Mouse (Mus musculus) liver, embryonic 14.5 days (tissue): ENCODE measurements around the gene Zfp804a. TPM values are rescaled to one million over a fixed set of nuclear protein-coding genes. Genes with fewer than 3 reads are reported as not detected.

Source experiments
- ATAC-seq: fragments of 200-750 bp; cut with Nextera tagmentation; 2 replicates; pipeline ENCODE4 v1.8.0; 2017; ENCODE audit warnings: moderate number of reproducible peaks, mild to moderate bottlenecking, moderate library complexity; ENCODE audit not compliant: insufficient read depth
- DNase-seq, 3 experiments: peaks; one replicate each; pipeline ENCODE4 v3.0.0-alpha.2; 2012 to 2013; ENCODE audit warnings: low read depth in 3 of 3, low spot score in 3 of 3
- H3K27ac ChIP-seq: fragments of 300-500 bp; sonication (generic); 2 replicates; pipeline ENCODE4 v1.5.1; 2014; ENCODE audit warnings: moderate library complexity, mild to moderate bottlenecking, control low read depth, inconsistent platforms
- H3K27me3 ChIP-seq: fragments of 300-500 bp; sonication (generic); 2 replicates; pipeline ENCODE4 v1.6.1; 2014; ENCODE audit warnings: mild to moderate bottlenecking, low read length, moderate library complexity; ENCODE audit not compliant: control insufficient read depth, insufficient read depth
- H3K36me3 ChIP-seq: fragments of 300-500 bp; sonication (generic); replicated peaks from 2 replicates; pipeline ENCODE4 v1.6.1; 2014; ENCODE audit warnings: low read depth; ENCODE audit not compliant: control insufficient read depth, insufficient read depth
- H3K4me1 ChIP-seq, 2 experiments: fragments of 200-500 bp in 1 of 2; fragments of 300-500 bp in 1 of 2; sonication (generic) in 1 of 2; replicated peaks; 2 replicates each; pipeline ENCODE4 v1.6.1; 2012 to 2014; ENCODE audit warnings: antibody characterized with exemption in 1 of 2, inconsistent platforms in 1 of 2, low read length in 1 of 2; ENCODE audit not compliant: control insufficient read depth in 2 of 2, insufficient read depth in 2 of 2
- H3K4me2 ChIP-seq: fragments of 300-500 bp; sonication (generic); 2 replicates; pipeline ENCODE4 v1.6.1; 2014; ENCODE audit warnings: low read depth, mild to moderate bottlenecking, control low read depth, moderate library complexity
- H3K4me3 ChIP-seq, 2 experiments: fragments of 200-500 bp in 1 of 2; fragments of 300-500 bp in 1 of 2; sonication (generic) in 1 of 2; 2 replicates each; pipeline ENCODE4 v1.5.1; 2012 to 2014; ENCODE audit warnings: low read depth in 2 of 2, low read length in 2 of 2, mild to moderate bottlenecking in 2 of 2, control low read depth in 1 of 2, inconsistent platforms in 1 of 2, moderate library complexity in 1 of 2; ENCODE audit not compliant: insufficient read depth in 1 of 2
- H3K9ac ChIP-seq: fragments of 300-500 bp; sonication (generic); replicated peaks from 2 replicates; pipeline ENCODE4 v1.6.1; 2014; ENCODE audit warnings: mild to moderate bottlenecking, control low read depth, moderate library complexity
- H3K9me3 ChIP-seq: fragments of 300-500 bp; sonication (generic); 2 replicates; pipeline ENCODE4 v1.6.1; 2016; ENCODE audit warnings: low read length, mixed read lengths; ENCODE audit not compliant: control insufficient read depth
- CTCF ChIP-seq: IDR thresholded peaks from 2 replicates; pipeline ENCODE4 v1.5.1; 2016; ENCODE audit warnings: antibody characterized with exemption, low read depth, control low read depth
- EP300 ChIP-seq: IDR thresholded peaks from 2 replicates; pipeline ENCODE4 v1.6.1; 2016; ENCODE audit warnings: antibody characterized with exemption, low read depth
- WGBS: fragments of 180-500 bp; shearing (Covaris S2); extraction: QIAGEN DNeasy Blood & Tissue Kit; methylation state at CpG from one replicate; pipeline ENCODE4 v1.1.7; 2014; ENCODE audit not compliant: insufficient replicate concordance; 5-methylcytosine and 5-hydroxymethylcytosine counted together
- polyA plus RNA-seq, 2 experiments: library from polyadenylated mRNA; depleted of rRNA in 1 of 2; stranded (reverse) in 1 of 2; unstranded in 1 of 2; fragments of >200 nt; fragmentation: Nextera tagmentation in 1 of 2; extraction: Ambion mirVana in 1 of 2; gene quantifications; 2 replicates each; pipeline versions ENCODE4 v1.2.1 to v1.2.3; 2012 to 2014

Zfp804a gene
- polyA plus RNA-seq, 2 experiments: 0.02 TPM; not detected in 1

GRCm38 (mm10) chr2:82246902-82247522 is 194.0 kb downstream of the Zfp804a start:
- ATAC-seq: no peak
- no peaks in the 10 kb centered on the region for H3K9me3 ChIP-seq

GRCm38 (mm10) chr2:82253382-82253781 is 200.4 kb downstream of the Zfp804a start:
- Histone ChIP-seq H3K9me3 (no peaks in the 10 kb centered on the region), H3K4me2 (no peak overlapping the region), H3K4me1 (no peaks in the 10 kb centered on the region), H3K36me3 (no peaks in the 10 kb centered on the region), H3K4me3 (no peak overlapping the region), H3K27me3 (no peaks in the 10 kb centered on the region), H3K9ac (no peak overlapping the region), H3K27ac (no peak overlapping the region)
- ATAC-seq: no peak
- 31% methylated on average over 5 of the region's 5 CpGs for WGBS
- no peak for TF ChIP-seq EP300
- no peak for TF ChIP-seq CTCF
- no peak for DNase-seq

More at GRCm38 (mm10) chr2:82246902-82247522, 194.0 kb downstream of the Zfp804a start:
- no peak for TF ChIP-seq EP300
- TF ChIP-seq CTCF: no peak
- Histone ChIP-seq H3K9ac (no peak overlapping the region), H3K36me3 (no peaks in the 10 kb centered on the region), H3K27me3 (no peaks in the 10 kb centered on the region), H3K4me1 (no peaks in the 10 kb centered on the region), H3K4me2 (no peak overlapping the region), H3K27ac (no peak overlapping the region), H3K4me3 (no peak overlapping the region)
- no peak for DNase-seq

- no peaks in the 10 kb centered on the region for H3K27me3 ChIP-seq
- DNase-seq: no peak
- H3K4me1 ChIP-seq: no peaks in the 10 kb centered on the region
- ATAC-seq: no peak
- no peaks in the 10 kb centered on the region for H3K9me3 ChIP-seq
- no peak overlapping the region for H3K27ac ChIP-seq
- H3K36me3 ChIP-seq: no peaks in the 10 kb centered on the region
- TF ChIP-seq CTCF (no peak), EP300 (no peak)
- no peak overlapping the region for H3K9ac ChIP-seq
- 56% methylated on average over 2 of the region's 2 CpGs for WGBS
- no peak overlapping the region for H3K4me2 ChIP-seq
- H3K4me3 ChIP-seq: no peak overlapping the region
These were observed 229.7 kb downstream of the Zfp804a start for GRCm38 (mm10) chr2:82282591-82283269.

GRCm38 (mm10) chr2:82294932-82295493 is 242.0 kb downstream of the Zfp804a start:
- ATAC-seq (no peak), DNase-seq (no peak)
- Histone ChIP-seq H3K9me3 (no peaks in the 10 kb centered on the region), H3K27me3 (no peaks in the 10 kb centered on the region), H3K27ac (no peak overlapping the region), H3K4me1 (no peaks in the 10 kb centered on the region), H3K4me3 (no peak overlapping the region), H3K9ac (no peak overlapping the region), H3K4me2 (no peak overlapping the region), H3K36me3 (no peaks in the 10 kb centered on the region)
- WGBS: 32% methylated on average over 2 of the region's 2 CpGs
- TF ChIP-seq EP300 (no peak), CTCF (no peak)
